Mouse (Mus musculus) megakaryocyte progenitor cell, adult 5-6 weeks (primary cell): ENCODE results near the gene Nipal1. TPM values are rescaled to one million over a fixed set of nuclear protein-coding genes. Genes with fewer than 3 reads are reported as not detected.

Experiments used
- total RNA-seq, 2 experiments: library from RNA; stranded (forward) in 1 of 2; stranded (reverse) in 1 of 2; fragments of 157-497, 149-512 nt in 1 of 2; fragments of 200-1000 nt in 1 of 2; gene quantifications; 2 replicates each; pipeline versions ENCODE4 v1.2.3 to v1.2.4; 2015 to 2017

The Nipal1 gene
- total RNA-seq, 2 experiments from 2014 or later, result not detected

Other genes starting within 250 kb of the Nipal1 start
- not detected in 2 replicates for gene Corin, start 143.3 kb upstream of the Nipal1 start, total RNA-seq (2015)
- not detected in 2 replicates for gene Corin, start 143.3 kb upstream of the Nipal1 start, total RNA-seq (2017)
- gene Nfxl1, start 88.1 kb upstream of the Nipal1 start, total RNA-seq (2015), result 15.3 and 21.6 TPM in 2 replicates
- 13.0 and 25.4 TPM in 2 replicates for gene Nfxl1, start 88.1 kb upstream of the Nipal1 start, total RNA-seq (2017)
- not detected in 2 replicates for gene Zar1, start 66.5 kb upstream of the Nipal1 start, total RNA-seq (2015)
- gene Zar1, start 66.5 kb upstream of the Nipal1 start, total RNA-seq (2017), result not detected in 2 replicates
- not detected in 2 replicates for gene Gm5868, start 60.2 kb upstream of the Nipal1 start, total RNA-seq (2015)
- gene Gm5868, start 60.2 kb upstream of the Nipal1 start, total RNA-seq (2017), result not detected in 2 replicates
- not detected in 2 replicates for gene Cnga1, start 3.5 kb upstream of the Nipal1 start, total RNA-seq (2015)
- gene Cnga1, start 3.5 kb upstream of the Nipal1 start, total RNA-seq (2017), result not detected in 2 replicates
- gene Txk, start 105.0 kb downstream of the Nipal1 start, total RNA-seq (2015), result 0.57 and 1.2 TPM in 2 replicates
- 0.08 and 0.41 TPM in 2 replicates for gene Txk, start 105.0 kb downstream of the Nipal1 start, total RNA-seq (2017)
- gene Tec, start 220.7 kb downstream of the Nipal1 start, total RNA-seq (2015), result 23.4 and 23.5 TPM in 2 replicates
- gene Tec, start 220.7 kb downstream of the Nipal1 start, total RNA-seq (2017), result 33.4 and 42.2 TPM in 2 replicates